Mouse (Mus musculus) midbrain, embryonic 12.5 days (tissue): ENCODE measurements around the gene Atp13a2. TPM values are rescaled to one million over a fixed set of nuclear protein-coding genes. Genes with fewer than 3 reads are reported as not detected.

Source experiments
- ATAC-seq: fragments of 200-750 bp; cut with Nextera tagmentation; 2 replicates; pipeline ENCODE4 v1.8.0; 2017; ENCODE audit warnings: low read depth, moderate TSS enrichment, moderate library complexity; ENCODE audit not compliant: low FRiP score
- H3K27ac ChIP-seq: fragments of 300-500 bp; sonication (generic); replicated peaks from 2 replicates; pipeline ENCODE4 v1.5.1; 2016; ENCODE audit warnings: mild to moderate bottlenecking
- H3K27me3 ChIP-seq: fragments of 300-500 bp; sonication (generic); 2 replicates; pipeline ENCODE4 v1.6.1; 2016; ENCODE audit warnings: mild to moderate bottlenecking
- H3K36me3 ChIP-seq: fragments of 300-500 bp; sonication (generic); 2 replicates; pipeline ENCODE4 v1.6.1; 2016
- H3K4me1 ChIP-seq: fragments of 300-500 bp; sonication (generic); 2 replicates; pipeline ENCODE4 v1.6.1; 2016
- H3K4me2 ChIP-seq: fragments of 300-500 bp; sonication (generic); replicated peaks from 2 replicates; pipeline ENCODE4 v1.6.1; 2016; ENCODE audit warnings: mild to moderate bottlenecking, moderate library complexity
- H3K4me3 ChIP-seq: fragments of 300-500 bp; sonication (generic); 2 replicates; pipeline ENCODE4 v1.5.1; 2016; ENCODE audit warnings: mild to moderate bottlenecking
- H3K9ac ChIP-seq: fragments of 300-500 bp; sonication (generic); replicated peaks from 2 replicates; pipeline ENCODE4 v1.6.1; 2016; ENCODE audit warnings: mild to moderate bottlenecking, moderate library complexity
- H3K9me3 ChIP-seq: fragments of 300-500 bp; sonication (generic); 2 replicates; pipeline ENCODE4 v1.6.1; 2016; ENCODE audit warnings: mild to moderate bottlenecking
- WGBS: fragments of 180-500 bp; shearing (Covaris S2); methylation state at CpG from one replicate; pipeline ENCODE4 v1.1.7; 2016; 5-methylcytosine and 5-hydroxymethylcytosine counted together
- polyA plus RNA-seq: library from polyadenylated mRNA; unstranded; fragments of >200 nt; fragmentation: Nextera tagmentation; extraction: Ambion mirVana; gene quantifications from 2 replicates; pipeline ENCODE4 v1.2.1, GENCODE M21; 2016

Gene Atp13a2
- polyA plus RNA-seq, 1 experiment from 2014 or later = 93.4 TPM

- no peak overlapping the region for H3K4me3 ChIP-seq
- ATAC-seq = no peak
- H3K9me3 ChIP-seq = no peaks in the 10 kb centered on the region
- 0 out of 2 replicates have a peak, but pooled peaks cover 4% of the 10 kb centered on the region for H3K4me1 ChIP-seq
- H3K36me3 ChIP-seq = no peaks in the 10 kb centered on the region
- no peak overlapping the region for H3K4me2 ChIP-seq
- no peaks in the 10 kb centered on the region; the same call in 1 of the 2 replicates for H3K27me3 ChIP-seq
- WGBS = 90% methylated on average over 18 of the region's 18 CpGs
- H3K9ac ChIP-seq = no peak overlapping the region
- no peak overlapping the region for H3K27ac ChIP-seq
Measured at GRCm38 (mm10) chr4:140951861-140952641, 34.6 kb upstream of the Atp13a2 start.

GRCm38 (mm10) chr4:140957131-140957702, 29.5 kb upstream of the Atp13a2 start:
- Histone ChIP-seq H3K27me3 (no peaks in the 10 kb centered on the region; the same call in 1 of the 2 replicates), H3K9me3 (no peaks in the 10 kb centered on the region), H3K4me1 (peaks cover 27% of the 10 kb centered on the region), H3K4me3 (peak overlapping the region; percentile 37), H3K36me3 (no peaks in the 10 kb centered on the region), H3K4me2 (peak overlapping the region; percentile 68), H3K27ac (peak overlapping the region; percentile 80), H3K9ac (no peak overlapping the region; the same call in 1 of the 2 replicates)
- ATAC-seq = no peak
- WGBS = 4% methylated on average over 17 of the region's 17 CpGs

GRCm38 (mm10) chr4:140957725-140958124, 28.9 kb upstream of the Atp13a2 start:
- H3K9me3 ChIP-seq = no peaks in the 10 kb centered on the region
- ATAC-seq = peak; percentile 36
- peak overlapping the region; percentile 68 for H3K4me2 ChIP-seq
- H3K9ac ChIP-seq = no peak overlapping the region; the same call in 1 of the 2 replicates
- H3K4me3 ChIP-seq = peak overlapping the region; percentile 37
- no peaks in the 10 kb centered on the region; the same call in 1 of the 2 replicates for H3K27me3 ChIP-seq
- H3K4me1 ChIP-seq = peaks cover 32% of the 10 kb centered on the region
- H3K36me3 ChIP-seq = no peaks in the 10 kb centered on the region
- 0% methylated on average over 13 of the region's 13 CpGs for WGBS
- peak overlapping the region; percentile 80 for H3K27ac ChIP-seq

- Histone ChIP-seq H3K9me3 (no peaks in the 10 kb centered on the region), H3K36me3 (no peaks in the 10 kb centered on the region), H3K27me3 (no peaks in the 10 kb centered on the region; the same call in 1 of the 2 replicates), H3K9ac (no peak overlapping the region), H3K27ac (no peak overlapping the region), H3K4me2 (peak overlapping the region; percentile 68; the same call in 1 of the 2 replicates), H3K4me1 (peaks cover 37% of the 10 kb centered on the region), H3K4me3 (no peak overlapping the region)
- 60% methylated on average over 6 of the region's 6 CpGs for WGBS
- ATAC-seq = no peak
Measured at GRCm38 (mm10) chr4:140958319-140958718, 28.4 kb upstream of the Atp13a2 start.

- no peak for ATAC-seq
- Histone ChIP-seq H3K9ac (no peak overlapping the region), H3K4me1 (peaks cover 37% of the 10 kb centered on the region), H3K27me3 (no peaks in the 10 kb centered on the region; the same call in 1 of the 2 replicates), H3K4me3 (no peak overlapping the region), H3K27ac (no peak overlapping the region), H3K36me3 (no peaks in the 10 kb centered on the region), H3K9me3 (no peaks in the 10 kb centered on the region), H3K4me2 (no peak overlapping the region)
- 90% methylated on average over 7 of the region's 7 CpGs for WGBS
Measured at GRCm38 (mm10) chr4:140959128-140959679, 27.5 kb upstream of the Atp13a2 start.

- WGBS = 75% methylated on average over 10 of the region's 10 CpGs
- no peaks in the 10 kb centered on the region for H3K36me3 ChIP-seq
- ATAC-seq = no peak
- no peak overlapping the region; the same call in 1 of the 2 replicates for H3K27ac ChIP-seq
- no peaks in the 10 kb centered on the region; the same call in 1 of the 2 replicates for H3K27me3 ChIP-seq
- H3K4me1 ChIP-seq = peaks cover 37% of the 10 kb centered on the region
- peak overlapping the region; percentile 98; the same call in 1 of the 2 replicates for H3K4me2 ChIP-seq
- no peak overlapping the region for H3K4me3 ChIP-seq
- no peaks in the 10 kb centered on the region for H3K9me3 ChIP-seq
- no peak overlapping the region for H3K9ac ChIP-seq
Measured at GRCm38 (mm10) chr4:140959715-140960479, 26.8 kb upstream of the Atp13a2 start.

- H3K36me3 ChIP-seq = 0 out of 2 replicates have a peak, but pooled peaks cover 2% of the 10 kb centered on the region
- peaks cover 37% of the 10 kb centered on the region for H3K4me1 ChIP-seq
- H3K4me3 ChIP-seq = peak within 1 kb of the TSS; percentile 98
- WGBS = 4% methylated on average over 37 of the region's 37 CpGs
- peak within 1 kb of the TSS; percentile 94 for H3K9ac ChIP-seq
- peak within 1 kb of the TSS; percentile 79 for H3K27ac ChIP-seq
- no peaks in the 10 kb centered on the region for H3K9me3 ChIP-seq
- H3K4me2 ChIP-seq = peak within 1 kb of the TSS; percentile 98
- peak; percentile 93 for ATAC-seq
- H3K27me3 ChIP-seq = no peaks in the 10 kb centered on the region
Measured at GRCm38 (mm10) chr4:140960781-140961466, 25.7 kb upstream of the Atp13a2 start, which contains the start of gene Sdhb. Sdhb (plus strand) TSS chr4:140961203.

GRCm38 (mm10) chr4:140961467-140962206, 25.0 kb upstream of the Atp13a2 start:
- peak; percentile 56 for ATAC-seq
- Histone ChIP-seq H3K9ac (peak overlapping the region; percentile 94), H3K4me3 (peak overlapping the region; percentile 98), H3K4me1 (peaks cover 36% of the 10 kb centered on the region), H3K27ac (peak overlapping the region; percentile 79), H3K9me3 (no peaks in the 10 kb centered on the region), H3K4me2 (peak overlapping the region; percentile 98), H3K27me3 (no peaks in the 10 kb centered on the region), H3K36me3 (peaks cover 9% of the 10 kb centered on the region)
- WGBS = 1% methylated on average over 38 of the region's 38 CpGs

- Histone ChIP-seq H3K9ac (peak overlapping the region; percentile 94; the same call in 1 of the 2 replicates), H3K27ac (no peak overlapping the region), H3K4me2 (peak overlapping the region; percentile 98), H3K36me3 (peaks cover 15% of the 10 kb centered on the region), H3K4me1 (peaks cover 30% of the 10 kb centered on the region), H3K4me3 (peak overlapping the region; percentile 98), H3K9me3 (no peaks in the 10 kb centered on the region), H3K27me3 (no peaks in the 10 kb centered on the region)
- 76% methylated on average over 8 of the region's 8 CpGs for WGBS
- ATAC-seq = no peak
Measured at GRCm38 (mm10) chr4:140962207-140962909, 24.3 kb upstream of the Atp13a2 start.

GRCm38 (mm10) chr4:140962950-140963349, 23.7 kb upstream of the Atp13a2 start:
- Histone ChIP-seq H3K4me3 (no peak overlapping the region), H3K4me2 (0 out of 2 replicates have a peak overlapping the region, but pooled peaks have one; percentile 0), H3K9me3 (no peaks in the 10 kb centered on the region), H3K9ac (no peak overlapping the region), H3K36me3 (peaks cover 21% of the 10 kb centered on the region), H3K4me1 (peaks cover 26% of the 10 kb centered on the region), H3K27ac (no peak overlapping the region), H3K27me3 (no peaks in the 10 kb centered on the region)
- 60% methylated on average over 5 of the region's 5 CpGs for WGBS
- no peak for ATAC-seq
